Mouse (Mus musculus): ENCODE results near the gene Cilp. TPM values are rescaled to one million over a fixed set of nuclear protein-coding genes. Genes with fewer than 3 reads are reported as not detected.

Gene Cilp
- polyA plus RNA-seq, 1 experiment: 0.15 TPM

DNA sequence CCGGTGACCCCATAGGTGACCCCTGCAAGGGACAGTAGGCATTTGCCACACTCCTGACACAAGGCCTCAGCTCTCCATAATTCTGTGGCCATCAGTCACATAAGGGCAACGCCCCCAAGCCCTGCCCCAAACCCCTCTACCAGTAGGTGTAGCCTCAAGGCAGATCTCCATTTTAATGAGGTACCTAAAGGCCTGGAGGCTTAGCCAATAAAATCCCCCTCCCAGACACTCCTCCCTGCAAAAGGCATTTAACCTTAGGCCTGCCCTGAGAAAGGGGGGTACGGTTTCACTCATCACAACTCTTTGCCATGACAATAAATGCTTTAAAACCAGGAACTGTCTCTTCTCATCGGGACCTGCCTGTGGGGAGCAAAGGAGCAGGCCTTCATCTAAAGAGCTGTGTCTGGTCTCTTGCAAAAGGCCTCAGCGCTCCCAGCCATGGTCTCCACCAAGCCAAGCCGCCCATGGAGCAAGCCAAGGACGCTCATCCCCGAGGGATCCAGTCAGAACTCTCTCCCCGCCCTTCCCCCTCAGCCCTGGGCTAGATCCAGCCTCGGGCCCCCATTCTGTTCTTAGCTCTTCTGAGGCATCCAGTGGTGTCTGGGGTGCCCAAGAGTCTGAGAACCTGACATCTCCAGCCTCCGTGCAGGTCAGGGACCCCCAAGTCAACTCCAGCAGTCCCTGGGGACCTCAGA, 8.9 kb upstream of the Cilp start:
- H3K36me3 ChIP-seq (ENCODE audit: control insufficient read depth, insufficient read depth, low read length, poor library complexity, severe bottlenecking): no peaks in the 10 kb centered on the region
- TF ChIP-seq EP300 (IDR thresholded peaks at IDR 0.05; ENCODE audit: insufficient read depth, low read depth, low read length) (no peak), CTCF (IDR thresholded peaks at IDR 0.05; ENCODE audit: low read depth, low read length) (no peak), POLR2A (IDR thresholded peaks at IDR 0.05; ENCODE audit: insufficient read depth, low read length) (no peak)
- peak overlapping the region; percentile 10; the same call in 1 of the 2 replicates for H3K9ac ChIP-seq (ENCODE audit: low read depth, poor library complexity, severe bottlenecking)
- H3K9me3 ChIP-seq (replicated peaks; ENCODE audit: control insufficient read depth, insufficient read depth, low read length, poor library complexity, severe bottlenecking): no peaks in the 10 kb centered on the region
- peak overlapping the region; percentile 45; the same call in 1 of the 2 replicates for H3K27ac ChIP-seq (ENCODE audit: insufficient read depth, low read length)
- H3K4me3 ChIP-seq (ENCODE audit: low read depth, low read length): no peak overlapping the region
- H3K27me3 ChIP-seq (ENCODE audit: control insufficient read depth, insufficient read depth, low read length, poor library complexity, severe bottlenecking): no peaks in the 10 kb centered on the region
- peaks cover 1% of the 10 kb centered on the region for H3K4me1 ChIP-seq (ENCODE audit: control insufficient read depth, insufficient read depth, low read length)

DNA sequence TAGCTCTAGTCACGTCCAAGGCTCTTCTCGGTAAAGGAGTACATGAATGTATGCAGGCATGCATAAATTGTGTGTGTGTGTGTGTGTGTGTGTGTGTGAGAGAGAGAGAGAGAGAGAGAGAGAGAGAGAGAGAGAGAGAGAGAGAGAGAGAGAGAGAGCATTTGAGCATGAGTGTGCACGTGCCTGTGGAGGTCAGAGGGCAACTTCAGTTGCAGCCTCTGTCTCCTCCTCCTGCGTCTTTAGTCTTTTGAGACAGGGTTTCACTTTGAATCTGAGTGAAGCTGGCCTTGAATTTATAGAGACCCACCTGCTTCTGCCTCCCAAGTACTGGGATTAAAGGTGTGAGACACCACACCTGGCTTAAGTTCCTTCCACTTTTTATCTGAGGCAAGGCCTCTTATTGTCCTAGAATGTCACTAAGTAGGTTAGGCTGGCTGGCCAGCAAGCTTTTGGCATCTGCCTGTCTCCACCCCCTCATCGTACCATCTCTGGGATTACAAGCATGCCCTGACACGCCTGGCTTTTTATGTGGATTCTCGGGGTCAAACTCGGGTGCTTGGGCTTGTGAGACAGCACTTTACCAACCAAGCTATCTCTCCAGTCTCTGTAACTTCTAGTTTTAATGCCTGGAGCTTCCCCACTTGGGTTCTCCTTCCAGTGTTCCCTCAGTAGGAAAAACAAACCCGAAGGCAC, 7.6 kb upstream of the Cilp start:
- Histone ChIP-seq H3K4me3 (ENCODE audit: low read depth, low read length) (no peak overlapping the region), H3K9me3 (replicated peaks; ENCODE audit: control insufficient read depth, insufficient read depth, low read length, poor library complexity, severe bottlenecking) (no peaks in the 10 kb centered on the region), H3K27me3 (ENCODE audit: control insufficient read depth, insufficient read depth, low read length, poor library complexity, severe bottlenecking) (no peaks in the 10 kb centered on the region), H3K36me3 (ENCODE audit: control insufficient read depth, insufficient read depth, low read length, poor library complexity, severe bottlenecking) (no peaks in the 10 kb centered on the region), H3K27ac (ENCODE audit: insufficient read depth, low read length) (no peak overlapping the region), H3K9ac (ENCODE audit: low read depth, poor library complexity, severe bottlenecking) (no peak overlapping the region), H3K4me1 (ENCODE audit: control insufficient read depth, insufficient read depth, low read length) (peaks cover 1% of the 10 kb centered on the region)
- TF ChIP-seq CTCF (IDR thresholded peaks at IDR 0.05; ENCODE audit: low read depth, low read length) (no peak), POLR2A (IDR thresholded peaks at IDR 0.05; ENCODE audit: insufficient read depth, low read length) (no peak), EP300 (IDR thresholded peaks at IDR 0.05; ENCODE audit: insufficient read depth, low read depth, low read length) (no peak)

DNA sequence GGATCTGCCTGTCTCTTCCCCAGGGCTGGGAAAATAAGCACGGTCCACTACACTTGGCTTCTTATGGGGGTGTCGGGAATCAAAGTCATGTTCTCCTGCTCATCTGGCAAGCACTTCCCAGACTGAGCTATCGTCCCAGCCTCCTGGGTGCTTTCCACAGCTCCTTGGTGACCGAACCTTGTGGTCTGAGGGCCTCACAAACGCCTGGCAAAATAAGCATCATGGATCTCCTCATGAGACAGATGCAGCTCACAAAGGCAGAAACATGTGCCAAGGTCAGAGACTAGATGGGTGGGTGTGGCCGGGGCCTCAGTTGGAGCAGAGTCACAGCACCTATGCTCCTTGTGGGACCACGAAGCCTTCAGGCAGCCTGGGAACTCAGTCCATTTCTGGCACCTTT, 5.6 kb upstream of the Cilp start:
- no peak overlapping the region for H3K9ac ChIP-seq (ENCODE audit: low read depth, poor library complexity, severe bottlenecking)
- no peak overlapping the region for H3K4me3 ChIP-seq (ENCODE audit: low read depth, low read length)
- no peaks in the 10 kb centered on the region for H3K36me3 ChIP-seq (ENCODE audit: control insufficient read depth, insufficient read depth, low read length, poor library complexity, severe bottlenecking)
- no peaks in the 10 kb centered on the region for H3K9me3 ChIP-seq (replicated peaks; ENCODE audit: control insufficient read depth, insufficient read depth, low read length, poor library complexity, severe bottlenecking)
- no peaks in the 10 kb centered on the region for H3K27me3 ChIP-seq (ENCODE audit: control insufficient read depth, insufficient read depth, low read length, poor library complexity, severe bottlenecking)
- no peak overlapping the region for H3K27ac ChIP-seq (ENCODE audit: insufficient read depth, low read length)
- peaks cover 1% of the 10 kb centered on the region for H3K4me1 ChIP-seq (ENCODE audit: control insufficient read depth, insufficient read depth, low read length)
- TF ChIP-seq POLR2A (IDR thresholded peaks at IDR 0.05; ENCODE audit: insufficient read depth, low read length): no peak
- TF ChIP-seq CTCF (IDR thresholded peaks at IDR 0.05; ENCODE audit: low read depth, low read length): no peak
- no peak for TF ChIP-seq EP300 (IDR thresholded peaks at IDR 0.05; ENCODE audit: insufficient read depth, low read depth, low read length)

DNA sequence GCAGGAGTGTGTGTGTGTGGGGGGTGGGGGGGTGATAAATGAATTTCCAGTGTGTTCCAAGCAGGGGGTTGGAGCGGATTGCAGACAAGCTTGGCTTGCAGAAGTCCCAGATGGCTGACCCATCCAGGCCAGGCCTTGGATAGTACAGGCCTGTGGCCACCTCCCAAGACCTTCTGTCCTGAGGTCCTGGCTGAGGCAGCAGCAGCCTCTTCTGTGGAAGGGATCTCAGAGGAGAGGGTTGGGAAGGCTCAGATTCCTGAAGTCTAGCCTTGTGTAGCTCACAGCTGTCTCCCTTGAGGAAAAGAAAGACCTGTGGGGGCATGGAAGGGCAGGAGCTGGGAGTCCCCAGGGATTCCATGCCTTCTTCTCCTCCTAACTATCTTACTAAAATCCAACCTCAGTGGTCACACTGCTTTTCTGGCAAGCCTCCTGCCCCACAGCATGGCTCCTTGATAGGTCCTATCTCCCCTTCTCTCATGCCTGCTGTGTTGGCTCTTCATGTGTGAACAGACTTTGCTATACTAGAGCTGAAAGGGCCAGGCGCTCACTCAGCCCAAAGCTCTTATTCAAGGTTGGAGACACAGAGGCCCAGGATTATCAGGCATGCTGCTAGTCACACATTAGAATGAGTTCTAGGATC, 3.3 kb upstream of the Cilp start:
- H3K4me3 ChIP-seq (ENCODE audit: low read depth, low read length): no peak overlapping the region
- H3K27ac ChIP-seq (ENCODE audit: insufficient read depth, low read length): no peak overlapping the region
- TF ChIP-seq POLR2A (IDR thresholded peaks at IDR 0.05; ENCODE audit: insufficient read depth, low read length): no peak
- TF ChIP-seq EP300 (IDR thresholded peaks at IDR 0.05; ENCODE audit: insufficient read depth, low read depth, low read length): no peak
- TF ChIP-seq CTCF (IDR thresholded peaks at IDR 0.05; ENCODE audit: low read depth, low read length): no peak
- no peaks in the 10 kb centered on the region for H3K27me3 ChIP-seq (ENCODE audit: control insufficient read depth, insufficient read depth, low read length, poor library complexity, severe bottlenecking)
- H3K4me1 ChIP-seq (ENCODE audit: control insufficient read depth, insufficient read depth, low read length): no peaks in the 10 kb centered on the region
- no peak overlapping the region for H3K9ac ChIP-seq (ENCODE audit: low read depth, poor library complexity, severe bottlenecking)
- H3K9me3 ChIP-seq (replicated peaks; ENCODE audit: control insufficient read depth, insufficient read depth, low read length, poor library complexity, severe bottlenecking): no peaks in the 10 kb centered on the region
- H3K36me3 ChIP-seq (ENCODE audit: control insufficient read depth, insufficient read depth, low read length, poor library complexity, severe bottlenecking): no peaks in the 10 kb centered on the region

DNA sequence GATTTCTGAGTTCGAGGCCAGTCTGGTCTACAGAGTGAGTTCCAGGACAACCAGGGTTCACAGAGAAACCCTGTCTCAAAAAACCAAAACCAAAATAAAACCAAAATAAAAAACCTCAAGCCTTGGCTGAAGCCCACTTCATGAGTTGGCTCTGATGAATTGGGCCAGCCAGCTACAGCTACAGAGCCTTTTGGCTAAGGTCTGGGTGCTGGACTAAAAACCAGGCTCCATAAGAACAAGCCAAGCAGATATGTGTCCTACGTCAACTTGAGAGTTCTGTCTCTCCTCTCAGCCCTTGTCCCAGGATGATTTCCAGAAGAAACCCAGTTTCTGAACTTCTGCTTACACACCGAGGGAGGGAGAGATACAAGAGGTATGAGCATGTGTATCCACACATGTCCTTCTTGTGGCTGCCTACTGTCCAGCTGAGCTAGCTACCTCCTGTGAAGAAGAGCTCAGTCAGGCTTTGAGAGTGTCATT, 2.3 kb upstream of the Cilp start:
- Histone ChIP-seq H3K36me3 (ENCODE audit: control insufficient read depth, insufficient read depth, low read length, poor library complexity, severe bottlenecking) (no peaks in the 10 kb centered on the region), H3K4me3 (ENCODE audit: low read depth, low read length) (no peak overlapping the region), H3K9me3 (replicated peaks; ENCODE audit: control insufficient read depth, insufficient read depth, low read length, poor library complexity, severe bottlenecking) (no peaks in the 10 kb centered on the region), H3K27ac (ENCODE audit: insufficient read depth, low read length) (no peak overlapping the region), H3K9ac (ENCODE audit: low read depth, poor library complexity, severe bottlenecking) (no peak overlapping the region), H3K27me3 (ENCODE audit: control insufficient read depth, insufficient read depth, low read length, poor library complexity, severe bottlenecking) (no peaks in the 10 kb centered on the region), H3K4me1 (ENCODE audit: control insufficient read depth, insufficient read depth, low read length) (no peaks in the 10 kb centered on the region)
- TF ChIP-seq CTCF (IDR thresholded peaks at IDR 0.05; ENCODE audit: low read depth, low read length) (no peak), EP300 (IDR thresholded peaks at IDR 0.05; ENCODE audit: insufficient read depth, low read depth, low read length) (no peak), POLR2A (IDR thresholded peaks at IDR 0.05; ENCODE audit: insufficient read depth, low read length) (no peak)
